Mouse (Mus musculus) liver, postnatal 0 days (tissue): ENCODE measurements around the gene Cercam.

Experiments used
- CTCF ChIP-seq: sonication (generic); IDR thresholded peaks from 2 replicates; pipeline ENCODE4 v1.5.1; 2016; ENCODE audit warnings: antibody characterized with exemption, low read depth
- EP300 ChIP-seq: IDR thresholded peaks from 2 replicates; pipeline ENCODE4 v1.6.1; 2016; ENCODE audit warnings: antibody characterized with exemption, low read depth, mild to moderate bottlenecking

DNA sequence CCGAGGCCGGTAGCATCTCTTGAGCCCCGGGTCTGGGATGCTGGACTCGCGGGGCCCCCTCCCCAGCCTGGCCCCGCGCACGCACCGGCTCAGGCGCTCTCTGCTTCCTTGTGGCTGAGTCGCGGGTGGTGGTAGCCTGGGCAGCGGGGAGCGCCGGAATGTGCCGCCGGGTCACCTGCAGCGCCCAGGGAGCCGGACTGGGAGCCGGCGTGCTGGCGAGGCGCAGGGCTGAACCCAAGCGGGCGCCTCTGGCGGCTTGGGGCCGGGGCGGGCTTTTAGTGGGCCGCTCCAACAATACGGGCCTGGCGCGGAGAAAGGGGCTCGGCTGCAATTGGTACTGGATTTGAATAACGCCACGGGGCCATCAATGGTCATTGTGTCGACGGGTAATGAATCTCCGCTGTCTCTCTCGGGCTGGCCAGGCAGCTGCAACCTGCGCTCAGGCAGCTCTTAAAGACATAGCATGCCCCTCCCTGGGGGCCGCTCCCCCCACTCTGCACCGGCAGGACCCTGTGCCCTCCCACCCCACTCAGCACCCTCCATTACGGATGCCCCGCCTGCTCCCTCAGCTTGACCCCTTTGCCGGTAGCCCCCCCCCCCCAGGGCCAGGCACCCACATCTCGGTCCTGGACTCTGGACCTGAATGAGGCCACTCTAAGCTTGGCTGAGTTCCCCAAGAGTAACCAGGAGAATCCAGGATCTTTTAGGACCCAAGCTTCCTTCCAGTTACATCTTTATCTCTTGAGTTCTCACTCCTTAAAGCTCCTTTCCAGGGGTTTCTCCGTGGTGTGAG is 22.7 kb upstream of the Cercam start:
- no peak for TF ChIP-seq CTCF
- no peak for TF ChIP-seq EP300
